In the genomic region with DNA sequence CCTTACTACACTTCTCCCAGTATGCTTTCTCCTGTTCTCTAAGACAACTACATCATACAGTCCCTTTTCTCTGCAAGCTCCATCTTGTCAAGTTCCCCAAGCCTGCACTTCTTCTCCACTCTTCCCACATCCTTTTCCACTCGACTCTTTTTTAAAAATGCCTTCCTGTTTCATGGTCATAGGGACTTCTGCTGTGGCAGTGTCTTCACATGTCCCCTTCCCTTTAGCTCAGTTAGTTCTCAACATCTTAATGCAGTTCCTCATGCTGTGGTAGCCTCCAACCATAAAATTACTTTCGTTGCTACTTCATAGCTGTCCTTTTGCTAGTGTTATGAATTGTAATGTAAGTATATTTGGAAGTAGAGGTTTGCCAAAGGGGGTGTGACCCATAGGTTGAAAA, we compare ENCODE assay signal across 9 mouse cellular contexts.
"Had no signal": no experiment of that assay in that cellular context is flagged by ENCODE, and none has a peak within 500 bp of the region (broad histone marks: within the 10 kb centered on the region; RNA-seq: fewer than 3 reads in every experiment).

No protein-coding gene starts in this region.

- DNase-seq: lung, adult 18-20 months; lung, embryonic 14.5 days; lung, postnatal 10 days; midbrain, embryonic 14.5 days; right cerebral cortex, postnatal 14 days; thymus, adult 2 months; thymus, postnatal 25 days; thymus, postnatal 4 days had no signal

- ATAC-seq: midbrain, embryonic 16.5 days had no signal
